In genomic region chr3:94434305-94434704, GRCm38 (mm10) we compare ENCODE assay signal across 14 mouse cellular contexts. TPM values are rescaled to one million over a fixed set of nuclear protein-coding genes. Genes with fewer than 3 reads are reported as not detected.
"Had no signal": no experiment of that assay in that cellular context is flagged by ENCODE, and none has a peak within 500 bp of the region (broad histone marks: within the 10 kb centered on the region; RNA-seq: fewer than 3 reads in every experiment).

No protein-coding gene starts in this region.

- H3K4me1 ChIP-seq: limb, embryonic 15.5 days; midbrain, embryonic 10.5 days; neural tube, embryonic 15.5 days had no signal

- H3K36me3 ChIP-seq: limb, embryonic 15.5 days had no signal

- H3K9ac ChIP-seq: limb, embryonic 15.5 days; lung, embryonic 14.5 days; neural tube, embryonic 15.5 days had no signal

- DNase-seq: kidney, adult 18-20 months; layer of hippocampus, adult 9-11 months; layer of hippocampus, postnatal 36 days; lung, embryonic 14.5 days; lung, postnatal 10 days; lung, postnatal 4 days; midbrain, embryonic 14.5 days; right cerebral cortex, adult 18-20 months; thymus, postnatal 36 days had no signal

- H3K9me3 ChIP-seq: limb, embryonic 15.5 days; midbrain, embryonic 10.5 days; neural tube, embryonic 15.5 days had no signal

- H3K27me3 ChIP-seq: limb, embryonic 15.5 days; neural tube, embryonic 15.5 days had no signal

- H3K4me2 ChIP-seq: limb, embryonic 15.5 days; lung, embryonic 14.5 days; neural tube, embryonic 15.5 days had no signal

- H3K27ac ChIP-seq: limb, embryonic 15.5 days; midbrain, embryonic 10.5 days; neural tube, embryonic 15.5 days had no signal

- H3K4me3 ChIP-seq: limb, embryonic 15.5 days; midbrain, embryonic 10.5 days; myocyte; neural tube, embryonic 15.5 days had no signal

RNA-seq across cellular contexts. Expression of gene Lingo4, which starts 36.0 kb away (rescaled TPM):
- polyA plus RNA-seq: limb, embryonic 11.5 days; myocyte had no signal
